Mouse (Mus musculus): ENCODE results near the gene Umad1.

DNA sequence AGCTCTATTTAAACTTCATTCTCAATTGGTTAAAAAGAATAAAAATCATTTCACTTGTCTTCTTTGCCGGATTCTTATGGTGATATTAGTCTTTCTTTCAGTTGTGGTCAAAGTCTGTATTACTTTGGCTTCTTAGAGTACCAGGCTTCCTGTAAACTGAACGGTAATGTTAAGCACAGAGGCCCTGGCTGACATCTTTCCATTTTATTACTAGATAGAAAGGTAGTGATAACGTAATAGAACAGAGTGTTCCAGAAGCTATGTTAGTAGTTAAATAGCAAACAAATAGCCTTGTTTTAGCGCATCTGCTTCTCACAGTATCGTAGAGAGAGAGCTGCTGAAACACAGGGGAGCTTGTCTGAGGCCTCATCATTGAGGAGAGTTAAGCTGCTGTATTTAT, 146.8 kb downstream of the Umad1 start:
- TF ChIP-seq CTCF (IDR thresholded peaks at IDR 0.05; ENCODE audit: low read depth): no peak
- TF ChIP-seq EP300 (IDR thresholded peaks at IDR 0.05; ENCODE audit: low read depth): no peak
